Mouse (Mus musculus) ES-E14 (cell line): Measurements from ENCODE around the gene Aldh6a1. TPM values are rescaled to one million over a fixed set of nuclear protein-coding genes. Genes with fewer than 3 reads are reported as not detected.

Experiments
- DNase-seq: peaks from one replicate; pipeline ENCODE4 v3.0.0-alpha.2; 2013; ENCODE audit warnings: low read depth, low spot score
- H3K27ac ChIP-seq: 2 replicates; pipeline ENCODE4 v1.5.1; 2012; ENCODE audit warnings: low read depth, mild to moderate bottlenecking, low read length, moderate library complexity, mixed read lengths; ENCODE audit not compliant: poor library complexity, insufficient read depth, severe bottlenecking
- H3K36me3 ChIP-seq: 2 replicates; pipeline ENCODE4 v1.6.1; 2012; ENCODE audit warnings: mild to moderate bottlenecking, low read length, moderate library complexity, mixed read lengths; ENCODE audit not compliant: control insufficient read depth, poor library complexity, insufficient read depth, severe bottlenecking
- H3K4me1 ChIP-seq, 2 experiments: fragments of 150-350 bp in 1 of 2; sonication (generic) in 1 of 2; 2 replicates each; pipeline ENCODE4 v1.6.1; 2012; ENCODE audit warnings: low read length in 2 of 2, mild to moderate bottlenecking in 1 of 2, mixed read lengths in 1 of 2; ENCODE audit not compliant: control insufficient read depth in 2 of 2, insufficient read depth in 2 of 2, poor library complexity in 1 of 2
- H3K4me3 ChIP-seq, 2 experiments: fragments of 150-350 bp in 1 of 2; sonication (generic) in 1 of 2; 2 replicates each; pipeline ENCODE4 v1.5.1; 2012; ENCODE audit warnings: low read length in 2 of 2, low read depth in 1 of 2, mild to moderate bottlenecking in 1 of 2, mixed read lengths in 1 of 2; ENCODE audit not compliant: insufficient read depth in 1 of 2, poor library complexity in 1 of 2, severe bottlenecking in 1 of 2
- H3K9ac ChIP-seq: 2 replicates; pipeline ENCODE4 v1.6.1; 2012; ENCODE audit warnings: low read depth, mild to moderate bottlenecking, low read length, mixed read lengths; ENCODE audit not compliant: poor library complexity, insufficient read depth, severe bottlenecking
- H3K9me3 ChIP-seq: fragments of 150-350 bp; sonication (generic); 2 replicates; pipeline ENCODE4 v1.6.1; 2012; ENCODE audit warnings: low read depth, mild to moderate bottlenecking, low read length; ENCODE audit not compliant: control insufficient read depth, insufficient read depth
- CHD2 ChIP-seq: IDR thresholded peaks from 2 replicates; pipeline ENCODE4 v1.6.1; 2014; ENCODE audit warnings: mild to moderate bottlenecking, low read depth, low read length, inconsistent platforms
- HCFC1 ChIP-seq: IDR thresholded peaks from 2 replicates; pipeline ENCODE4 v1.6.1; 2012; ENCODE audit warnings: low read length, inconsistent platforms, borderline replicate concordance; ENCODE audit not compliant: insufficient read depth
- MAFK ChIP-seq: IDR thresholded peaks from 2 replicates; pipeline ENCODE4 v1.6.1; 2014; ENCODE audit warnings: mild to moderate bottlenecking, low read depth, low read length, inconsistent platforms; ENCODE audit not compliant: insufficient read depth
- ZC3H11A ChIP-seq: IDR thresholded peaks from 2 replicates; pipeline ENCODE4 v1.6.1; 2012; ENCODE audit warnings: low read depth, mild to moderate bottlenecking, inconsistent platforms, low read length, borderline replicate concordance
- ZNF384 ChIP-seq: IDR thresholded peaks from 2 replicates; pipeline ENCODE4 v1.6.1; 2012; ENCODE audit warnings: low read depth, low read length, inconsistent platforms
- in situ Hi-C, 2 experiments: fragments of 600-800 bp; cut with MboI; formaldehyde crosslinking; loops; one replicate each; pipeline ENCODE4 v1.15.1; 2025; ENCODE audit warnings: low sequenced_read_pairs in 2 of 2, inconsistent platforms in 1 of 2; ENCODE audit not compliant: unreplicated experiment in 2 of 2
- total RNA-seq: library from RNA; depleted of rRNA; stranded (reverse); fragments of 300-350 nt; gene quantifications from 2 replicates; pipeline ENCODE4 v1.2.3, GENCODE M21; 2012

Aldh6a1 gene
- total RNA-seq, 1 experiment: 11.9 TPM

GRCm38 (mm10) chr12:84459845-84460244, 9.0 kb upstream of the Aldh6a1 start:
- Histone ChIP-seq H3K4me1 (no peaks in the 10 kb centered on the region), H3K4me3 (no peak overlapping the region), H3K9ac (no peak overlapping the region), H3K9me3 (no peaks in the 10 kb centered on the region), H3K27ac (no peak overlapping the region), H3K36me3 (peaks cover 17% of the 10 kb centered on the region)
- no peak for TF ChIP-seq ZNF384
- no peak for TF ChIP-seq CHD2
- no peak for TF ChIP-seq ZC3H11A
- no peak for TF ChIP-seq HCFC1
- TF ChIP-seq MAFK: no peak
- in situ Hi-C loops: no loop called here
- no peak for DNase-seq

GRCm38 (mm10) chr12:84456911-84457310, 6.1 kb upstream of the Aldh6a1 start:
- no peaks in the 10 kb centered on the region for H3K4me1 ChIP-seq
- in situ Hi-C loops: no loop called here
- H3K27ac ChIP-seq: no peak overlapping the region
- no peak for DNase-seq
- TF ChIP-seq MAFK (no peak), CHD2 (no peak)
- H3K9me3 ChIP-seq: no peaks in the 10 kb centered on the region
- H3K9ac ChIP-seq: no peak overlapping the region
- no peak overlapping the region for H3K4me3 ChIP-seq
- H3K36me3 ChIP-seq: peaks cover 11% of the 10 kb centered on the region

- 0 out of 4 replicates have a peak, but pooled peaks cover 0 to 2% of the 10 kb centered on the region in 2 experiments for H3K4me1 ChIP-seq
- in situ Hi-C loops: no loop called here
- no peaks in the 10 kb centered on the region for H3K9me3 ChIP-seq
- H3K27ac ChIP-seq: peak overlapping the region; percentile 9; the same call in 1 of the 2 replicates
- no peak for TF ChIP-seq ZC3H11A
- no peak for TF ChIP-seq HCFC1
- no peak for TF ChIP-seq CHD2
- TF ChIP-seq MAFK: no peak
- no peak for TF ChIP-seq ZNF384
- H3K36me3 ChIP-seq: peaks cover 1% of the 10 kb centered on the region; the same call in 1 of the 2 replicates
- peak overlapping the region; percentile 81 for H3K9ac ChIP-seq
- H3K4me3 ChIP-seq: peak overlapping the region; percentile 74 to 94
- DNase-seq: no peak
These were observed 997 bp upstream of the Aldh6a1 start for GRCm38 (mm10) chr12:84451801-84452200.

- TF ChIP-seq HCFC1 (no peak), CHD2 (no peak), ZNF384 (no peak), ZC3H11A (no peak), MAFK (no peak)
- Histone ChIP-seq H3K36me3 (no peaks in the 10 kb centered on the region), H3K9me3 (no peaks in the 10 kb centered on the region), H3K27ac (no peak overlapping the region), H3K9ac (peak overlapping the region; percentile 68), H3K4me3 (peak overlapping the region; percentile 84 to 96), H3K4me1 (0 out of 4 replicates have a peak, but pooled peaks cover 0 to 2% of the 10 kb centered on the region in 2 experiments)
- peak; percentile 19 for DNase-seq
- in situ Hi-C loops: no loop called here
These were observed 470 bp downstream of the Aldh6a1 start for GRCm38 (mm10) chr12:84450351-84450717.

- Histone ChIP-seq H3K27ac (no peak overlapping the region), H3K4me1 (0 out of 4 replicates have a peak, but pooled peaks cover 0 to 2% of the 10 kb centered on the region in 2 experiments), H3K9me3 (no peaks in the 10 kb centered on the region), H3K4me3 (peak overlapping the region in 1 of 2 experiments; percentile 96; a peak in 2 of 4 replicates), H3K36me3 (no peaks in the 10 kb centered on the region), H3K9ac (no peak overlapping the region)
- no peak for DNase-seq
- no peak for TF ChIP-seq ZNF384
- TF ChIP-seq CHD2: no peak
- no peak for TF ChIP-seq MAFK
- TF ChIP-seq HCFC1: no peak
- TF ChIP-seq ZC3H11A: no peak
- in situ Hi-C loops: no loop called here
These were observed 917 bp downstream of the Aldh6a1 start for GRCm38 (mm10) chr12:84449887-84450286.
